8 mouse cellular contexts compared by ENCODE assay signal in the genomic region with DNA sequence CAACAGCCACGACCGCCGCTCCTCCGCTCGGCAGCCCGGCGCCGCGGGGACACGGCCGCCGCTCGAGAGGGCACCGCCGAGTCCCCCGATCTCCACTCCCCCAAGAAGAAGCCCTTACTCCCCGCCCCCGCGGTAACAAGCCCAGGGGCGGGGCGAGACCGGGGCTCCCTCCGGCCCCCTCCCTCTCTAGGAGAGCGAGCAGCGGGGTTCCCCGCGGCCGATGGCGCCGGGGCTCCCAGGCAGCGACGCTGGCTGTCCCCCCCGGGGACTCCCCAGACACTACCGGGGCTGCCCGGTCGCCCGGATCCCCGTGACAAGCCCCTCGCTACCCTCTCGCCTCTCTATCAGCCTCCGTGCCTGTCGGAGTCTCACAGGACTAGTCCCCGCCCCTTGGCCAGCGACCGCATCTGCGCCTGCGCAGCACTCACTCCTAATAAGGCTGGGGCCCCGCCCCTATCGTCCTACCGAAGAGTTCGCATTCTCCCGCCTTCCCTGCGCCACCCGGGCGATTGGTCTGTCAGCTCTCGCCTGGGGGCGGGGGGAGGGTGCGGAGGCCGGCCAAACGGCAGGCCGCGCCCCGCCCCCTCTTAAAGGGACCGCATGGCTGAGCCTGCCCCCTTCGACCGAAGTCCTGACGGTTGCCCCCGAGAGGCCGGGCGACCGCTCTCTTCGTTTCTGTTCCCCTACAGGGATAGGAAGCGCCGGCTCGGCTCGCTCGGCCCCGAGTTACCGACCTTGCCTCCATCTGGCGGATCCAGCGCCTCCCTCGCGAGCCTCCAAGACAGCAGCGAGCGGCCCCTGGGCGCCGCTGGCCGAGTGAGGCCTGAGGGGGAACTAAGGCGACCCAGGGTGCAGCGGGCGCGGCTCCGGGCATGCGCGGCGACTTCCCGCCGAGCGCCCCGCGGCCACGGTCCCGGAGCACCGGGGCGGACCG. TPM values are rescaled to one million over a fixed set of nuclear protein-coding genes. Genes with fewer than 3 reads are reported as not detected.
DNase-seq lines count a peak whose midpoint lies in the region; ATAC-seq and TF ChIP-seq lines count a peak whose summit lies in the region.

Gene Ing2, minus strand, starts transcription at position 780 of the 934 bp plus-strand sequence.

- peaks cover 13% of the 10 kb centered on the region for H3K4me1 ChIP-seq in G1E (ENCODE audit: insufficient read depth, low read depth, low read length)
- H3K4me1 ChIP-seq in forebrain, embryonic 16.5 days (replicated peaks; ENCODE audit: control insufficient read depth, insufficient read depth, low read length): peaks cover 4% of the 10 kb centered on the region
- H3K4me1 ChIP-seq in lung, embryonic 14.5 days (ENCODE audit: insufficient read depth): no peaks in the 10 kb centered on the region
- H3K4me1 ChIP-seq in olfactory bulb, adult 2 months (ENCODE audit: control insufficient read depth, insufficient read depth, low read length): no peaks in the 10 kb centered on the region
- H3K4me1 ChIP-seq in thymus, adult 2 months (replicated peaks; ENCODE audit: control insufficient read depth, insufficient read depth, low read length): no peaks in the 10 kb centered on the region

- peak; percentile 59 for TF ChIP-seq POLR2A in olfactory bulb, adult 2 months (IDR thresholded peaks at IDR 0.05; ENCODE audit: insufficient read depth, low read depth, low read length)
- TF ChIP-seq POLR2A in thymus, adult 2 months (IDR thresholded peaks at IDR 0.05; ENCODE audit: control insufficient read depth, extremely low read depth, insufficient read depth, low read length, poor library complexity): peak; percentile 93

- H3K9me3 ChIP-seq in G1E (replicated peaks): no peaks in the 10 kb centered on the region
- H3K9me3 ChIP-seq in forebrain, embryonic 16.5 days (ENCODE audit: control insufficient read depth, low read length): no peaks in the 10 kb centered on the region
- no peaks in the 10 kb centered on the region for H3K9me3 ChIP-seq in lung, embryonic 14.5 days (ENCODE audit: low read depth, low read length)

- peaks cover 22% of the 10 kb centered on the region for H3K36me3 ChIP-seq in G1E (replicated peaks)
- no peaks in the 10 kb centered on the region for H3K36me3 ChIP-seq in forebrain, embryonic 16.5 days (ENCODE audit: control insufficient read depth, insufficient read depth)
- H3K36me3 ChIP-seq in lung, embryonic 14.5 days (ENCODE audit: insufficient read depth): no peaks in the 10 kb centered on the region
- no peaks in the 10 kb centered on the region for H3K36me3 ChIP-seq in thymus, adult 2 months (ENCODE audit: control insufficient read depth, insufficient read depth, low read length)

- peak; percentile 90 for DNase-seq in G1E (ENCODE audit: low spot score)
- peak; percentile 100 for DNase-seq in cerebellum, adult 18-20 months
- DNase-seq in heart, postnatal 36 days: peak; percentile 100
- DNase-seq in layer of hippocampus, adult 2 months (ENCODE audit: low spot score in 2 of 2): peak; percentile 99 to 100
- peak; percentile 100 for DNase-seq in lung, embryonic 14.5 days
- peak; percentile 100 for DNase-seq in thymus, adult 2 months

- ATAC-seq in G1E (ENCODE audit: extremely low read depth, insufficient number of reproducible peaks, low FRiP score, poor library complexity, severe bottlenecking): peak; percentile 77
- ATAC-seq in forebrain, embryonic 16.5 days: peak; percentile 92
- ATAC-seq in lung, embryonic 14.5 days (ENCODE audit: insufficient read depth): peak; percentile 91

- peak within 1 kb of the TSS; percentile 79 for H3K9ac ChIP-seq in forebrain, embryonic 16.5 days (replicated peaks; ENCODE audit: low read depth, low read length)
- H3K9ac ChIP-seq in lung, embryonic 14.5 days: peak within 1 kb of the TSS; percentile 88

- intact Hi-C loops in heart, postnatal 36 days (cut with DNase I): loop anchor here (1.0 to 10.0 kb wide), 5 partner anchors 38 to 300 kb away; partner anchors contain the start of genes Cdkn2aip, Rwdd4a and Trappc11

- peak within 1 kb of the TSS; percentile 99 for H3K4me3 ChIP-seq in G1E (ENCODE audit: low read depth, low read length)
- peak within 1 kb of the TSS; percentile 84 for H3K4me3 ChIP-seq in forebrain, embryonic 16.5 days (replicated peaks; ENCODE audit: low read length)
- peak within 1 kb of the TSS; percentile 90 for H3K4me3 ChIP-seq in layer of hippocampus, adult 2 months
- peak within 1 kb of the TSS; percentile 92 for H3K4me3 ChIP-seq in lung, embryonic 14.5 days (ENCODE audit: low read depth, low read length)
- peak within 1 kb of the TSS; percentile 87 for H3K4me3 ChIP-seq in olfactory bulb, adult 2 months (ENCODE audit: insufficient read depth, low read depth, low read length)
- H3K4me3 ChIP-seq in thymus, adult 2 months (ENCODE audit: control insufficient read depth, insufficient read depth, low read length): peak within 1 kb of the TSS; percentile 95

- WGBS in forebrain, embryonic 16.5 days: 0% methylated on average over 103 of the region's 106 CpGs
- under 1% methylated on average over 101 of the region's 106 CpGs for WGBS in lung, embryonic 14.5 days
- under 1% methylated on average over 104 of the region's 106 CpGs for WGBS in olfactory bulb, adult 2 months
- WGBS in thymus, adult 2 months: under 1% methylated on average over 92 of the region's 106 CpGs

- no peak for TF ChIP-seq CTCF in G1E (IDR thresholded peaks at IDR 0.05; ENCODE audit: low read depth, low read length)
- 0 out of 2 replicates have a peak, but pooled peaks have one; percentile 14 for TF ChIP-seq CTCF in layer of hippocampus, adult 2 months (conservative IDR thresholded peaks at IDR 0.05)
- TF ChIP-seq CTCF in lung, embryonic 14.5 days (IDR thresholded peaks at IDR 0.05; ENCODE audit: low read depth): no peak
- peak; percentile 20; the same call in 1 of the 2 replicates for TF ChIP-seq CTCF in olfactory bulb, adult 2 months (IDR thresholded peaks at IDR 0.05; ENCODE audit: insufficient read depth, low read depth, low read length)
- peak; percentile 50; the same call in 1 of the 2 replicates for TF ChIP-seq CTCF in thymus, adult 2 months (IDR thresholded peaks at IDR 0.05; ENCODE audit: borderline replicate concordance, control insufficient read depth, extremely low read depth, insufficient read depth, low read length, poor library complexity)

- no peaks in the 10 kb centered on the region for H3K27me3 ChIP-seq in G1E (ENCODE audit: insufficient read depth, low read length)
- H3K27me3 ChIP-seq in forebrain, embryonic 16.5 days (replicated peaks; ENCODE audit: control insufficient read depth, insufficient read depth, low read length): no peaks in the 10 kb centered on the region
- no peaks in the 10 kb centered on the region for H3K27me3 ChIP-seq in lung, embryonic 14.5 days (ENCODE audit: insufficient read depth, low read length)
- no peaks in the 10 kb centered on the region for H3K27me3 ChIP-seq in thymus, adult 2 months (ENCODE audit: control insufficient read depth, insufficient read depth, low read length)

- peak within 1 kb of the TSS; percentile 91 for H3K27ac ChIP-seq in forebrain, embryonic 16.5 days (ENCODE audit: low read length)
- H3K27ac ChIP-seq in layer of hippocampus, adult 2 months: peak within 1 kb of the TSS; percentile 98
- peak within 1 kb of the TSS; percentile 98 for H3K27ac ChIP-seq in lung, embryonic 14.5 days (ENCODE audit: low read depth)
- peak within 1 kb of the TSS; percentile 89 for H3K27ac ChIP-seq in olfactory bulb, adult 2 months (ENCODE audit: insufficient read depth, low read depth, low read length)
- peak within 1 kb of the TSS; percentile 74 for H3K27ac ChIP-seq in thymus, adult 2 months (ENCODE audit: control insufficient read depth, insufficient read depth, low read length)

- H3K4me2 ChIP-seq in forebrain, embryonic 16.5 days (ENCODE audit: low read length): peak within 1 kb of the TSS; percentile 79
- peak within 1 kb of the TSS; percentile 82 for H3K4me2 ChIP-seq in lung, embryonic 14.5 days

RNA-seq across cellular contexts. Expression of gene Ing2, which starts in this region (rescaled TPM):
- 32.2 and 55.6 TPM in 2 replicates for total RNA-seq in G1E (2014; fragmentation: Nextera tagmentation)
- total RNA-seq in G1E (2017): 22.8 and 33.0 TPM in 2 replicates
- polyA plus RNA-seq in G1E (2012): 5.7 and 6.6 TPM in 2 replicates
- 5.0 and 6.0 TPM in 2 replicates for polyA plus RNA-seq in forebrain, embryonic 16.5 days (2015; fragmentation: Nextera tagmentation; extraction: Ambion mirVana)
- total RNA-seq in heart, postnatal 36 days (2021): 1 to 10 TPM; 6.5 to 6.8 TPM
- total RNA-seq in layer of hippocampus, adult 2 months (2021): 10 to 100 TPM; 36.1 to 36.8 TPM
- polyA plus RNA-seq in lung, embryonic 14.5 days (2014; fragmentation: Nextera tagmentation; extraction: Ambion mirVana): 11.8 and 14.6 TPM in 2 replicates
- not detected in 2 replicates for polyA plus RNA-seq in olfactory bulb, adult 2 months (2012; ENCODE audit: insufficient read depth, insufficient read length, low replicate concordance, missing spikeins)
- 4.2 and 5.4 TPM in 2 replicates for polyA plus RNA-seq in thymus, adult 2 months (2012; rRNA removed)

Comparison
In these comparisons a context has a peak if more than half of its experiments do, and no peak if none do; other contexts are left out.
1. Peak in every context shown above with its lines: DNase-seq, ATAC-seq, H3K4me3 ChIP-seq and H3K27ac ChIP-seq.
2. CTCF ChIP-seq: peak in layer of hippocampus, adult 2 months (single experiment), olfactory bulb, adult 2 months (single experiment) and thymus, adult 2 months (single experiment); none in G1E (single experiment) and lung, embryonic 14.5 days (single experiment).